Mouse (Mus musculus) frontal cortex, postnatal 25 days (tissue): ENCODE results near the gene Adamts6.

Experiments used
- DNase-seq, 2 experiments: peaks; one replicate each; pipeline ENCODE4 v3.0.0; 2022; ENCODE audit warnings: low spot score in 2 of 2

Gene Adamts6

DNA sequence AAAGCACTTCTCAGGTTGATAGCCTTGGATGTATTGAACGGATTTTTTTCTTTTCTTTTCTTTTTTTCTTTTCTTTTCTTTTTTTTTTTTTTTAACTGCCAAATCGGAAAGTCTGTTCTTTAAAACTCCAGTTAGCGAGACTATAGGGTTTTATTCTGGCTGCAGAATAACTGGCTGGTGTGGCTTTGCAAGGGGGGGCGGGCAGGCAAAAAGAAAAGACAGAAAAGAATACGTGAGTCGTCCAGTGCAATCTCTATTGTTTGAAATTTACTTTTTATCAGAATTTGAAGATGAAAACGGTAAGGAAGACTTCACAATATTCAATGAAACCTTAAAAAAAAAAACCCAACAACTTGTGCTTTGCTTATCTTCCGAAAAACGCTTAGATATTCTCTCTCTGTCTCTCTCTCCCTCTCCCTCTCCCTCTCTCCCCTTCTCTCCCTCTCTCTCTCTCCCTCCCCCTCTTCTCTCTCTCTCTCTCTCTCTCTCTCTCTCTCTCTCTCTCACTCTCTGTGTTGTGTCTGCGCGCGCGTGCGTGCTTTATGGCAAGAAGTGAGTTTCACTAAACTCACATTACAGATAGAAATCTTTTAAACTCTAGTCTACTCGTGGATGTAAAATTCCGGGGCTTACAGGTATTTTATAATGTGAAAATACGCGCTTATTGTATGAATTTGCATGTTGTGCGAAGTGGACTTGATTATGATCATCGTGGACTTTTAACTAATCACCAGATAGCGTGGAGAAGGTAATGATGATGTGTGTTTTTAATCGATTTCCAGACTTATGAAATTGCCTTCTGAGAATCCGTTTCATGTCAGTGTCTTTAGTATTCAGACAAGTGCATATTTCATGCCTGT is at the start of gene Adamts6:
Adamts6 (plus strand) TSS at position 470 of the 860 bp plus-strand sequence.
- DNase-seq, result no peak

DNA sequence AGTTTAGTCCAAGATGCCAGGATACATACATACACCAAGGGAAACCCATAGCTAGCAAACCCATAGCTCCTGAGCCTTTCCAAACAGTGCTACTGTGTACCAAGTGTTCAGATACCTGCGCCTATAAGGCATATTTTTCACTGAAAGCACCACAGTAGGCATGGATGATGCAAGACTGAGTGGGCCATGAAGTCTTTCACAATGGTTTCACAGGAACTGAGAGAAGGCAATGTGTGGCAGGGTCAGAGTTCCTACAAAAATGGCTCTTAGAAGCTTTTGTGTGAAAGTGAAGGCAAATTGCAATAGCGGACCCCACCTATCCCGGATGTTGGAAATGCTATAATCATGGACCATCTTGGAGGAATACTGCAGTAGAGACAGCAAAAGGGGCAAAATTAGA is 28.6 kb upstream of the Adamts6 start:
- no peak for DNase-seq

DNA sequence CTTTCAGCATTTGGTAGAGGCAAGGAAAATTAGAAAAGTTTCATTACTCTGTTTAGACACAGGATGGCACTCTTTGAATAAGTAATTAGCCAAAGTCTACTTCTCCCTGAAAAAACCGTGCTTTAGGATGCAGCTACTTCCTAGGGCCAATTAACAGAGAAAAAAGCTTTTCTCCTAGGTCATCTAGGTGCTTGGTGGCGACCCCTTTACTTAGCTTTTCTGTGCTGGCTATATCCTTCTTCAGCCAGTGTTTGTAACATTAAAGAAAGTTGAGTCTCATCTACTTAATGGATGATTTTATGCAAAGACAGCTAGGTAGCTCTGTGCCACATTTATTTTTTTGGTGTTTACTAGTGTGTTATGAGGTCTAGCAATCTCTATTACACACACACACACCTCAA is 2.6 kb upstream of the Adamts6 start:
- no peak for DNase-seq

DNA sequence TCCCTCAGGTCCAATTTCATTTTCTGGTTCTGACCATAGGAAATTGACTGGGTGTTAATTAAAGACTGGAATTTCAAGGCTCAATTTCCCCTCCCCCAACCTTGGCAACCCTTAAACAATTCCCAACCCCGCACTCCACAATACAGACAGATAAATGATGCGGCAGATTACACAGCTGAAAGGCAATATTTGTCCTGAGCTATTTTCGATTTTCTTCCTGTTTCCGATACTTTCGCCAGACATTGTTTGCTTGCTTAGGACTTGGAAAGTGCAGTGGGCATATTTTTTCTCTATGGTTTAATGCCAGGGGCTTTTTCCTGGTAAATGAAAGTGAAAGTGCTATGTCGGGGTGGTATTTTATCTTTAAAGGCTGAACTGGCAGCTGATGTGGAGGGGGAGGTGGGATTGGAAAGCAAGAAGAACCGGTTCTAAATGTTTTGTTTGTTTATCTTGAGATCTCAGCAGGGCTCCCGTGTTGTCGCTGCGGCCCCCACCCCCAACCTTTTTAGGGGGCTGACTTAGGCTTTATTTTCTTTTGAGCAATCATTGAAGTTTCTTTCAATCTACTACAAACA is 1.8 kb upstream of the Adamts6 start:
- DNase-seq, result peak in 1 of 2 experiments; percentile 6

DNA sequence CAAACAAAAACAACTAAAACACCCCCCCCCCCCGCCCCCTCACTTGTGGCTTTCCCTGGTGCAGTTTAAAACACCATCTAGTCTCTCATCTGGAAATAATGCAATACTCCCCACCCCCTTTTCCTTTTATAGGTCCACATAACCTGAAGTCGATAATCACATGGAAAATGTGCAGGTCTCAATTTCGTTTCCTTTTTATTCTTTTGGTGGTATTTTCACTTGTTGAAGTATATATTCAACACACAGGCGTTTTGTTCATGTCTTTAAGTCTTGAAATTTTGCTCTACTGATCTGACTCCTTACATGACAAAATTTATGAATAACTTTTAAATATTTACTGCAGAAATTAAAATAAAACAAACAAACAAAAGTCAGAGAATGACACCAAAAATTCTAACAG is 1.3 kb upstream of the Adamts6 start:
- DNase-seq, result no peak

DNA sequence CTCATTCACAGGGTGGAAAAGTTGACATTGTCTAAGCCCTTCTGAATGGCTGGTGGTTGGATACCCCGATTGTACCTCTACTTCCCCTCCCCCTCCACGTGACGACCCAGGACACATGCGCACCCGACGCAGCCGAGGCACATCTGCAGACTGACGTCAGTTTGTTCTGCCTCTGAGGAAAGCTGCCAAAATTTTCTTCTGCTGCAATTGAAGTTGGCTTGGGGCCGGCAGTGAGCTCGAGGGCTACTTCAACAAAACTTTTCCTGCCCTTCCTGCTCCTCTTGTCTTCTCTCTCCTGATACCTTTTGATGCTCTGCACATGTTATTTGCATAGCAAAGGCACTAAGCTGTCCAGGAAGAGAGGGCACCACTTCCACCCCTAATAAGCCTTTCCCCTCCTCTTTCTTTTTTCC is 732 bp upstream of the Adamts6 start:
- DNase-seq, result peak; percentile 65 to 80

DNA sequence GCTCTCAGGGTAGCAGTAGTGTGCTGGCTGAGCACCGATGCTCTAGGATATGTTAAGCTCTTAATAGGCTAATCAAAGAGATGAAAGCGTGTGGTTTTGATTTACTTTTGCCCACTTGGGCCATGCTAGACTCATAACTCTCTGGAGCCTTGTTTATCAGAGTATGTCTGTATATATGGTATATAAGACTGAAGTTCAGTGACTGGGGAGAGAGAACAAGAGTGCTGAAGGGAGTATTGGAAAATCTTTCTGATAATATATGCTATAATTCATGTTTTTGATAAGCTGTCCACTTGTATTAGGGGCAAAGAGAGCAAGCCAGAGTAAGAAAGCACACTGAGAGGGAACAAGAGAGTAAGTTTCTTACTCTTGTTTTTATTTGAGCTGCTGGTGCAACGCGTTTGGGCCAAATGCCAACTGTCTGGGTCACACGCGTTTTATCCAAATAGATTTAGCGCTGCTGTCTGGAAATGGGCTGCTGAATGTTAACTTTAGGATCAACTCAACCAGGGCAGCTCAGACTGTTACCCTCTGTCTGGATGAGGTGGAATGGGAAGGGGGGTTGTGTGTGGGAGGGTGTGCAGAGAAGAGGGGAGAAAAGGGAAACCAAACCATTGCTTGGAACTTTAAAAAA is 708 bp downstream of the Adamts6 start:
- DNase-seq, result peak in 1 of 2 experiments; percentile 11

DNA sequence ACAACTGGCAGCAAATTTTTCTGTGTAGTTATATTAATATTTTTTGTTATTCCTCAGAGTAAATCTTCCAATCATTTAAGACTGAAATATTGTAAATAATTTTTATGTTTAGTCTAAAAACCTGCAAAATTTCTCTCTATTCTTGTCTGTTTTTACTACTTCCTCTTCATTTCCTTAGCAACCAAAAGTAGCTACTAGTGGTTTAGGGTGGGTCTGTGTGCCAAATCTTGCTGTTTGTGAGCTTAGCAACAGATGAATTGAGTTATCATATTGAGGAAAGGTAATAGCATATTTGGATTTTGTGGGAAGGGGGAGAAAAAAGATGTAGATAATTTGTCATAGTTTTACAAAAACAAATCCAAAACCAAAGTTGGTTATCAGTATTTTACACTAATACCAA is 1.5 kb downstream of the Adamts6 start:
- DNase-seq, result no peak

DNA sequence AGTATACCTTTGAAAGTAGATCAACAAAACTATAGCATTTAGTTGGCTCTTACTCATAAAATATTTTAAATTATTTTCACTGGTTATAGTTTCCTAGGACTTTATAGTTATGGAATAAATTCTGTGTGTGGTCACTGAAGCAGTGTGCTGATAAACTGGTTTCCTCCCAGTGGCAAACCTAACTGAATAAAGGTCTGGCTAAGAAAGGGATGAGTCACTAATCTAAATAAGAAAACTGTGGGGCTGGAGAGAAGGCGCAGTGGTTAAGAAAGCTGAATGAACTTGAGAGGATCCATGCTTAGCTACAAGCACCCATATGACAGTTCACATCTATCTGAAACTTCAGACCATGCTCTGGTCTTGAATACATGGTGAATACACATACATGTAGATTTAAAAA is 7.8 kb downstream of the Adamts6 start:
- no peak for DNase-seq

DNA sequence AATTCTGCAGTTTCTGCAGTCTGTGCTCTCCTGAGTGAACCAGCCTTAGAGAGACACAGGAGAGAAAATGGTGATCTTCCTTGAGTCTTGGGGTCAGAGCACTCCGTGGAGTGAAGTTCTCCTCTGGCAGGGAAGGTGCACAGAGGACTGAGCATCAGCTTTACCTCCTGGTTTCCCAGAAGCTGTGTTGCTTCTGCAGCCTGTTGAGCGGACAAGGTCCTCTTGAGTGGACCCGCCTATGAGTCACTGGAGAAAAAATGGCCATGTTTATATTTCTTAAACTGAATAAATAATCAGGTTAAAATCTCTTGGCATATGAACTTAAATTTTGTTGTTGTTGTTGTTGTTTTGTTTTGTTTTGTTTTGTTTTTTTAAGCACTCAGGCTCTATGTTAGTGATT is 41.7 kb downstream of the Adamts6 start:
- no peak for DNase-seq

DNA sequence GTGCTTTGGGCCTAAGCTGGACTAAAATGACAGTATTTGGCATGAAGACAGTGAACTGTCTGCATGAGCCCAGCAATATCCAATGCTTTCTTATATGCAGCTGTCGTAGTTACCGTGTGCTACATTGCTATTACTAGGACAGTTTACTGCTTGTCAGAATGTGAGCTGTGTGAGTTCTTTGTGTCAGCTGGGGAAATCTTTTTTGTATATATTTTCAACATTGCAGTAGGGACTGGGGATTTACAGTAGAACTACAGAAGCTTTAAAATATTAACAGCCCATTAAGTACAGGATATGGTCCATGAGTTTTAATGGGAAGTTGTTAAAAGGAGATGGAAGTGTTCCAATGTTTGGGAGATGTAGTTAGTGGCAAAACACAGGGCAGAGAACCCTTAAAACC is 42.1 kb downstream of the Adamts6 start:
- no peak for DNase-seq

DNA sequence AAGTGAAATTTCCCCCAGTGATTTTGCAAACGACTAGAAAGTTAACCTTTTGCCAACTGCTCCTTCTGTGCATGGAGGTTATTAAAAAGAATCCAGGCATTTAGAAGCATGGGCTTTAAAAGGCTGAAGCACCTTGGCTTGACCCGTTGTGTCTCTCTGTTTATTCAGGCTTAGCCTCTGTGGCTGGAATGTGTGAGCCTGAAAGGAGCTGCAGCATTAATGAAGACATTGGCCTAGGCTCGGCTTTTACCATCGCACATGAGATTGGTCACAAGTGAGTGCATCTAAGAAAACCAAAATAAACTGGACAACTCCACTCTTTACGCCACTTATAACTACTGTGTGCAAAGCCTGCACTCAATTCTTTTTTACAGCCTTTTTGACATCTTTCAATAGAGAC is 65.0 kb downstream of the Adamts6 start:
- DNase-seq, result no peak

DNA sequence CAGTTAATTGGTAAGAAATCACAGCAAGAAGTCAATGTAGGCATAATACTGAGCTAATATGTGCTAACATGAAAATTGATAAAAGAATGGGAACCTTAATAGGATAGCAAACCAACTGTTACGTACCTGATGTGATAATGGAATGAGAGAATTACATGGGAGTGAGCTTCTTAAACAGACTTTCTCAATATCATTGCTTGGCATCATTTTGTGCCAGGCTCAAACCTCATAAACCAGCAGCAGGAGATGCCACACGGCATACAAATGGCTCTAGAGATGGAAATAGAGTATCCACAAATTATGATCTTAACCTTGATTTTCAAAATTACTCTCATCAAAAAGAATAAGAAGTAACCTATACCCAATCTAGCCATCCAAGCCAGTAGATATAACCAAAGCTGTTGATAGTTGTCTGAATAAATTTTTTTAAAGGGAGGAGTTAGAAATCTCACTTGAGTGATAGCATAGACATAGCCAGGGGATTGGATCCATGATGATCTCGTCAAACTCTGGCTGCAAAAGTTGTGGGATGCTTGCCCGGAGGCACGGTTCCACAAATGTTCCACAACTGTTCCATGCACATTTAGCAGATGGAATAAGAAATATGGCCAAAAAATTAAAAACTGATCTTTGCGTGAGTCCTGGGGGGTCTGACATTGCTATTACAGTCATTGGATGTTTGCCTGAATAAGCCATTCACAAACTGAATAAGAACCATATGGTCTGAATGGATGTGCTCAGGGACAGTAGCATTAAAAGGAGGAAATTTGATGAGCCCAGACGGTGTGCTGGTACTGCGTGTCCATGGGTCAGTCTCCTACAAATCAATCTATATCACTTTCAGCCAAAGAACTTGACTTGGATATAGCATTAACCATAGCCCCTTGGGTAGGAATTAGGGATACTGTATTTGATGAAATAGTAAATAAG is 106.1 kb downstream of the Adamts6 start:
- DNase-seq, result no peak

DNA sequence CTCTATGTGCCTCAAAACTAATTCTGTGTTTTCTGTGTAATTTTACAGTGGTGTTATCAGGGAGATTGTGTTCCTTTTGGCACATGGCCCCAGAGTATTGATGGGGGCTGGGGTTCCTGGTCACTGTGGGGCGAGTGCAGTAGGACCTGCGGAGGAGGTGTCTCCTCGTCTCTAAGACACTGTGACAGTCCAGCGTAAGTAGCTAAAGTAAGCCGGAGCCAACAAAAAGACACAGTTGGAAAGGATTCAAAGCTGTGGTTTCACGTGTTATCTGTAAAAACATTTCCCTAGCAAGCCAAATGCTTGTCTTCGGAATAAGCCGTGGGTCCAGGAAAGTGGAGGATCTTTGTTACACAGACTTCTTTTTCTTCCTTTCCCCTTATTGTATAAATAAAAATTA is 110.2 kb downstream of the Adamts6 start:
- DNase-seq, result no peak

DNA sequence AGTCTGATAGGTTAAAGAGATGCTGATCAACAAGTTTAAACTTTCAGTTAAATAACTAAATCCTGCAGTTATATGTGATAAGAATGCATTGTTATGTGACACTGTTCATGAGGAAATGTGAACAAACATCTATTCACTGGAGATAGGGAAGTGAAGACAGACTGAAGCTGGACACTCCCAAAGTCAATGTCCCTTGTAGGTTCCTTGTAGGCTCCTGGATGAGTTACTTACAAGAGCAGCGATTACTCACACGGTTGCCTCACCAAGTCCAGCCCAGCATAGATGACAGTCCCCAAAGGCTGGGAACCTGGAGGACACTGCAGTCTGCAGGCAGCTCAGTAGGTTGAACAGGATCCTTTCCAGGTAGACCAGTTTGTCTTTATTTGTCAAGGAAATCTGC is 145.1 kb downstream of the Adamts6 start:
- DNase-seq, result no peak

DNA sequence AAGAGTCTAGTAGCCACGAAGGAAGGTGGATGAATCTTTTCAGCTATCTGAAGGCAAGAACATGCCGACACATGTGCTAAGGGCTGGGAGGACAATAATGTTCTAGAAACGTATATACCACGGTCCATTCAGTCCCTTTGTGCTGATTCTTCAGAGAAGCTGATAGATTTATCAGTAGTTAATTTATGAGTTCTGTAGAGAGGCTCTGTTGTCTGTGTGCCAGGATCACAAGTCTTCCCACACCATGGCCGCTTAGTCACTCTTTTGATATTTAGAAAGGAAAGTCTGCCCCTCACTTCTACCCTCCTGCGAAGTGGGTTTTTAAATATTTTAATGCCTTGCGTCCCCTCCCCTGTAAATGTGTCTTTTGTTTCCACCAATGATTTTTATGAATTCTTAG is 154.9 kb downstream of the Adamts6 start:
- DNase-seq, result no peak

DNA sequence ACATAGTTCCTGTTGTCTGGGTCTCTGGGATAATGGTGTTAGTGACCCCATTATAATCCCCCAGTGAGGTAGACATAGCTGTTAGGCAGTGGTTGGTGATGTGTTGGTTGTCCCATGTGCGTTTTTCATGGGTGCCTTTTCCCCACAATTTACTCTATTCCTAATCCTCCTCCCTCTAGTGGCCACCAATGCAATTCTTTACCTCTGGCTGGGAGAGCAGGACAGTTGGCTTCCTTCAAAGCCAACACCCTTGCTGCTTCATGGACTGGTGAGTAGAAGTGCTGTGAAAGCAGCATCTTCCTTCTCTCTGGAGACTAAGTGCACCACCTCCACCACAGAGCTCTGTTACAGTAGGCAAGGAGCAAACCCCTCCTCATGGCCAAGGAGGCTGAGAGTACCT is 157.8 kb downstream of the Adamts6 start:
- no peak for DNase-seq

DNA sequence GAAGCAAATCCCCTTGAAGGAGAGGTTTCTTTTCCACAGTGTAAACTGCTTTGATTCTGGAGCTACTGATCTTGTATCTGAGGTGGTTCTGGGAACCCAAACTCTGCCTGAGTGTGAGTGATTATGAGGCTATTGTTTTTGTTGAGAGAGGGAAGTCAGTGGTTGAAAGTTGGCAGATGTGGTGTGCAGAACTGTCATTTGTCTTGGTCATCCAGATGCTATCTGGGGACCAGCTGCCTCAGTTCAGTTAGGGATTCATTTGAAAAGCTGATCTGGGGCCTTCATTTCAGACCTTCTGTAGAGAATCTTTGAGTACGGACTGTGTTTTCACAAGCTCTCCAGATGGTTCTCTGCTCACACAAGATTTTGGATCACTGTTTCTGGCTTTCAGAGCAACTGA is 159.3 kb downstream of the Adamts6 start:
- DNase-seq, result no peak

DNA sequence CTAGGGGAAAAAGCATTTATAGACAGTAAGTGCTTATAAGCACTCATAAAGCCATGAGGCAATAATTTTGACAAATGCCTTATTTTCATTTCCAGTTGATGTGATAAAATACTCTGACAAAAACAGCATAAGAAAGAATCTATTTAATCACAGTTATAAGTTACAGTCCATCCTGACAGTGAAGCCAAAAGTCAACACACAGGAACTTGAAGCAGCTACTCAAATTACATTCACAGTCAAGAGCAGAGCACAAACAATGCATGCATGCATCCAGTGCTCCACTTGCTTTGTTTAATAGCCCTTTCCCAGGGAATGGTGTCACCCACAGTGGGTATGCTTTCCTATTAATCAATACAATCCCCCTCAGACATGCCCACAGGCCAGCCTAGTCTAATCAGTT is 159.8 kb downstream of the Adamts6 start:
- DNase-seq, result no peak

DNA sequence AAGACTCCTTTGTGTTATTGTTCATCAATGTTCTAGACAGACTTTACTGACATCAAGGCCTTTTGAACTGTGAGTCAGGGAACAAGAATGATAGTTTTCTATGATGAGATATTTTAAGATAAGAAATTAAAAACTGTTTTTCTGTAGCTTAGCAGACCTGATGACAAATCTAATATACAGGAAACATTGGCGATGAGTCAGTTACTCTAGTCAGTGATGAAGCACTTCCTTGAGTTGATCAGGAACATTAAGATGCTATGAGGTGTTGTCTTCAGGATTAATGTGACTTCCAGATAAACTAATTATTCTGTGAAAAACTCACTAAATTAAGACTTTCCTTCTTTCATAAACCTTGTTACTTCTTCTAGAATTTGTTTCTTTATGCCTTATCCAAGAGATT is 160.7 kb downstream of the Adamts6 start:
- no peak for DNase-seq

DNA sequence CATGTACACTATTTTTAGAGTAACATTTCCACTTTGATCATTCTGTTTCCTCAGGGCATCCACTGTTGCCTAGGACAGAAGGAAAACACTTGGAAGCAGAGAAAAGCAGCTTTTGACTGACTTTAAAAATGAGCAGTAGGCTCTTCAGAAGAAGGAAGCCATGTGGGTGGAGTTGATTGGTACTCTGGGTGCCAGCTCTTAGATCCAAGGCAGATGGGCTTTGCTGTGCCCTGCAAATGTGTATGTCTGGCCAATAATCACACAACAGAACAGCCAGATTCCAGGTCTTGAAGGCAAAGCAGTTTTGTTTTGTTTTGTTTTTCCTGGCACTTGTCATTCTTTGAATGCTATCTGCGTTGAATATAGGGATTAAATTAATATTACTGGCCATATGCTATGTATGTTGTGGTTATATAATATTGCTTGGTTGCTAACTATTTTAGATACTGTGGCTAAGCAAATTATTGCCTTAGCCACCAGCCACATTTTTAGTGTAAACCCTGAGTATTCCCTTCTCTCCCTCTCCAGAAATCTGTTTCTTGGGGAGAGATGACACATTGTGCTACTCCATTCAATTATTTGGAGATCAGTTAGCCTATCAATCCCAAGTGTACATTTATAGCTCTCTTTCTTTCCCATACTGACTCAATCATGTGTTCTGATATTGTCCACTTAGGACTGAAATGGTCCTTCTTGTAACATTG is 165.8 kb downstream of the Adamts6 start:
- no peak for DNase-seq
